Mouse (Mus musculus): ENCODE results near the gene Slc38a8. TPM values are rescaled to one million over a fixed set of nuclear protein-coding genes. Genes with fewer than 3 reads are reported as not detected.

Gene Slc38a8
- polyA plus RNA-seq (2016; fragmentation: Nextera tagmentation; extraction: Ambion mirVana): not detected in 2 replicates

- Histone ChIP-seq H3K4me1 (no peaks in the 10 kb centered on the region), H3K27me3 (replicated peaks) (peaks cover 37% of the 10 kb centered on the region), H3K4me3 (no peak within 1 kb of the TSS), H3K36me3 (peaks cover 11% of the 10 kb centered on the region), H3K4me2 (no peak within 1 kb of the TSS), H3K27ac (no peak within 1 kb of the TSS), H3K9me3 (replicated peaks) (no peaks in the 10 kb centered on the region), H3K9ac (no peak within 1 kb of the TSS)
- ATAC-seq: no peak
- WGBS (ENCODE audit: insufficient replicate concordance): 47% methylated on average over 5 of the region's 5 CpGs
These were observed at the start of gene Slc38a8 for GRCm38 (mm10) chr8:119501598-119501997. TSS of gene Slc38a8 (minus strand) at chr8:119501698.

GRCm38 (mm10) chr8:119548560-119549113 lies 47.1 kb upstream of the Slc38a8 start:
- no peak overlapping the region for H3K4me3 ChIP-seq
- no peak overlapping the region for H3K4me2 ChIP-seq
- H3K27me3 ChIP-seq (replicated peaks): no peaks in the 10 kb centered on the region
- 70% methylated on average over 7 of the region's 7 CpGs for WGBS (ENCODE audit: insufficient replicate concordance)
- H3K36me3 ChIP-seq: peaks cover 55% of the 10 kb centered on the region
- peaks cover 33% of the 10 kb centered on the region for H3K4me1 ChIP-seq
- no peak overlapping the region for H3K27ac ChIP-seq
- no peak for ATAC-seq
- no peak overlapping the region for H3K9ac ChIP-seq
- H3K9me3 ChIP-seq (replicated peaks): no peaks in the 10 kb centered on the region

GRCm38 (mm10) chr8:119547019-119547691 lies 45.7 kb upstream of the Slc38a8 start:
- Histone ChIP-seq H3K9me3 (replicated peaks) (no peaks in the 10 kb centered on the region), H3K4me3 (no peak overlapping the region), H3K36me3 (peaks cover 70% of the 10 kb centered on the region), H3K4me1 (peaks cover 20% of the 10 kb centered on the region), H3K27ac (no peak overlapping the region), H3K27me3 (replicated peaks) (no peaks in the 10 kb centered on the region), H3K9ac (no peak overlapping the region), H3K4me2 (no peak overlapping the region)
- no peak for ATAC-seq
- 85% methylated on average over 18 of the region's 18 CpGs for WGBS (ENCODE audit: insufficient replicate concordance)

GRCm38 (mm10) chr8:119545791-119546190 lies 44.3 kb upstream of the Slc38a8 start:
- WGBS (ENCODE audit: insufficient replicate concordance): 91% methylated on average over 6 of the region's 6 CpGs
- no peaks in the 10 kb centered on the region for H3K9me3 ChIP-seq (replicated peaks)
- H3K4me2 ChIP-seq: no peak overlapping the region
- H3K27ac ChIP-seq: no peak overlapping the region
- H3K36me3 ChIP-seq: peaks cover 84% of the 10 kb centered on the region
- peaks cover 6% of the 10 kb centered on the region for H3K4me1 ChIP-seq
- no peaks in the 10 kb centered on the region for H3K27me3 ChIP-seq (replicated peaks)
- ATAC-seq: no peak
- no peak overlapping the region for H3K4me3 ChIP-seq
- H3K9ac ChIP-seq: no peak overlapping the region

- no peak for ATAC-seq
- Histone ChIP-seq H3K27me3 (replicated peaks) (no peaks in the 10 kb centered on the region), H3K9ac (no peak overlapping the region), H3K4me2 (no peak overlapping the region), H3K4me3 (no peak overlapping the region), H3K4me1 (0 out of 2 replicates have a peak, but pooled peaks cover under 1% of the 10 kb centered on the region), H3K27ac (no peak overlapping the region), H3K36me3 (peaks cover 90% of the 10 kb centered on the region), H3K9me3 (replicated peaks) (no peaks in the 10 kb centered on the region)
- WGBS (ENCODE audit: insufficient replicate concordance): 80% methylated on average over 6 of the region's 6 CpGs
These were observed 43.7 kb upstream of the Slc38a8 start for GRCm38 (mm10) chr8:119545180-119545579.

GRCm38 (mm10) chr8:119544606-119545005 lies 43.1 kb upstream of the Slc38a8 start:
- Histone ChIP-seq H3K9me3 (replicated peaks) (no peaks in the 10 kb centered on the region), H3K9ac (no peak overlapping the region), H3K27me3 (replicated peaks) (no peaks in the 10 kb centered on the region), H3K27ac (no peak overlapping the region), H3K4me3 (no peak overlapping the region), H3K4me1 (no peaks in the 10 kb centered on the region), H3K4me2 (no peak overlapping the region), H3K36me3 (peaks cover 95% of the 10 kb centered on the region)
- 81% methylated on average over 3 of the region's 3 CpGs for WGBS (ENCODE audit: insufficient replicate concordance)
- ATAC-seq: no peak

GRCm38 (mm10) chr8:119531973-119532372 lies 30.5 kb upstream of the Slc38a8 start:
- ATAC-seq: no peak
- H3K27ac ChIP-seq: no peak overlapping the region
- no peaks in the 10 kb centered on the region for H3K4me1 ChIP-seq
- H3K36me3 ChIP-seq: peaks cover 100% of the 10 kb centered on the region
- no peaks in the 10 kb centered on the region for H3K27me3 ChIP-seq (replicated peaks)
- no peak overlapping the region for H3K4me2 ChIP-seq
- H3K9ac ChIP-seq: no peak overlapping the region
- no peak overlapping the region for H3K4me3 ChIP-seq
- WGBS (ENCODE audit: insufficient replicate concordance): 87% methylated on average over 9 of the region's 9 CpGs
- H3K9me3 ChIP-seq (replicated peaks): no peaks in the 10 kb centered on the region

- no peaks in the 10 kb centered on the region for H3K4me1 ChIP-seq
- peaks cover 100% of the 10 kb centered on the region for H3K36me3 ChIP-seq
- H3K9ac ChIP-seq: no peak overlapping the region
- no peak for ATAC-seq
- no peak overlapping the region for H3K4me2 ChIP-seq
- H3K27ac ChIP-seq: no peak overlapping the region
- H3K9me3 ChIP-seq (replicated peaks): no peaks in the 10 kb centered on the region
- 86% methylated on average over 3 of the region's 3 CpGs for WGBS (ENCODE audit: insufficient replicate concordance)
- H3K4me3 ChIP-seq: no peak overlapping the region
- no peaks in the 10 kb centered on the region for H3K27me3 ChIP-seq (replicated peaks)
These were observed 29.9 kb upstream of the Slc38a8 start for GRCm38 (mm10) chr8:119531397-119531796.

- H3K36me3 ChIP-seq: peaks cover 96% of the 10 kb centered on the region
- H3K27ac ChIP-seq: no peak overlapping the region
- H3K9me3 ChIP-seq (replicated peaks): no peaks in the 10 kb centered on the region
- no peak overlapping the region for H3K4me3 ChIP-seq
- no peak overlapping the region for H3K9ac ChIP-seq
- H3K4me2 ChIP-seq: no peak overlapping the region
- H3K27me3 ChIP-seq (replicated peaks): no peaks in the 10 kb centered on the region
- ATAC-seq: no peak
- no peaks in the 10 kb centered on the region for H3K4me1 ChIP-seq
- 70% methylated on average over 6 of the region's 6 CpGs for WGBS (ENCODE audit: insufficient replicate concordance)
These were observed 29.4 kb upstream of the Slc38a8 start for GRCm38 (mm10) chr8:119530937-119531336.

- no peak overlapping the region for H3K4me3 ChIP-seq
- no peak for ATAC-seq
- no peak overlapping the region for H3K9ac ChIP-seq
- no peaks in the 10 kb centered on the region for H3K4me1 ChIP-seq
- no peak overlapping the region for H3K4me2 ChIP-seq
- no peaks in the 10 kb centered on the region for H3K9me3 ChIP-seq (replicated peaks)
- no peak overlapping the region for H3K27ac ChIP-seq
- 80% methylated on average over 7 of the region's 7 CpGs for WGBS (ENCODE audit: insufficient replicate concordance)
- H3K36me3 ChIP-seq: peaks cover 96% of the 10 kb centered on the region
- H3K27me3 ChIP-seq (replicated peaks): no peaks in the 10 kb centered on the region
These were observed 27.3 kb upstream of the Slc38a8 start for GRCm38 (mm10) chr8:119528762-119529161.

GRCm38 (mm10) chr8:119520102-119520501 lies 18.6 kb upstream of the Slc38a8 start:
- Histone ChIP-seq H3K9me3 (replicated peaks) (no peaks in the 10 kb centered on the region), H3K9ac (no peak overlapping the region), H3K4me2 (no peak overlapping the region), H3K36me3 (peaks cover 100% of the 10 kb centered on the region), H3K4me3 (no peak overlapping the region), H3K27ac (no peak overlapping the region), H3K27me3 (replicated peaks) (no peaks in the 10 kb centered on the region), H3K4me1 (peaks cover 6% of the 10 kb centered on the region)
- WGBS (ENCODE audit: insufficient replicate concordance): 79% methylated on average over 7 of the region's 7 CpGs
- no peak for ATAC-seq

GRCm38 (mm10) chr8:119516674-119517073 lies 15.2 kb upstream of the Slc38a8 start:
- Histone ChIP-seq H3K4me2 (no peak overlapping the region), H3K27me3 (replicated peaks) (no peaks in the 10 kb centered on the region), H3K27ac (no peak overlapping the region), H3K4me1 (peaks cover 12% of the 10 kb centered on the region), H3K9ac (no peak overlapping the region), H3K36me3 (peaks cover 100% of the 10 kb centered on the region), H3K9me3 (replicated peaks) (no peaks in the 10 kb centered on the region), H3K4me3 (no peak overlapping the region)
- ATAC-seq: no peak
- 85% methylated on average over 5 of the region's 5 CpGs for WGBS (ENCODE audit: insufficient replicate concordance)
